Mouse (Mus musculus) CD4-positive, CD25-positive, alpha-beta regulatory T cell, adult 4 months (primary cell): ENCODE results near the gene Hist1h2ah. TPM values are rescaled to one million over a fixed set of nuclear protein-coding genes. Genes with fewer than 3 reads are reported as not detected.

Source experiments
- ATAC-seq: one replicate; pipeline ENCODE4 v1.8.0; 2017
- polyA plus RNA-seq, 2 experiments: library from polyadenylated mRNA; unstranded; fragments of 100-300 nt; shearing (Covaris generic); gene quantifications; one replicate each; pipeline ENCODE4 v1.2.1; 2017

Gene Hist1h2ah
- polyA plus RNA-seq, 2 experiments from 2014 or later = not detected

DNA sequence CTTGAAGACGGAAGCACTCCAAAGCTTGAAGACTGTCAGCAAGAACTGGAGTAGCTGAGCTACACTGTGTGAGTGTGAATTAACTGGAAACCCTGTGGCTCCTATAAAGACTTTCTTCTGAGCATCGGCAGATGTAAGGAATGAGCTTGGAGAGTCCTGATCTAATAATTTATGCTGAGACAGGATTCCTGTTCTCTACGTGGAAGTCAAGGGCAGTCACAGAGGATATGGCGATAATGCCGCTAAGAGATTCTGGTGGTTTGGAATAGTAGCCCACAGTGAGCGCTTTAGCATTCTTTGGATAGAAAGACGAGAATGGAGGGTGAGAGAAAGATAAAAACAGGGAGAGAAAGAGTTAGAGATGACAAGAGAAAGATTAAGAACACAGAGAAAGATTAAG is 27.5 kb downstream of the Hist1h2ah start:
- no peak for ATAC-seq

DNA sequence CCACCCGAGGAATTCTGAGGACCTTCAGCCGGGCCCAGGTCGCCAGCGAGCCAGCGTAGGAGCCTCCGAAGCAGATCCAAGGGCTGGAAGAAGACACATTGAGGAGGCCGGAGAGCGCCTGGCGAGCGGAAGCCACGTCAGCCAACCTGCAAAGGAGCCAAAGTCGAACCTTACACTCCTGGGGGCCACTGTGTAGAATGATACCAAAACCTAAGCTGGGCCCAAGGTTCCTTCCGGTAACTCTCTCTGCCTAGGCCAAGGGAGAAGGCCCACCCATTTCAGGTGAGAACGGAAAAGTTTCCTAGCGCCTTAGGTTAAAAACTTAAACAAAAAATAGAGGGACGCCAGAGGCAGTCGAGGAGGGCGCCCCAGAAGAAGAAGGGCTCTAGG is 28.3 kb downstream of the Hist1h2ah start:
- no peak for ATAC-seq

DNA sequence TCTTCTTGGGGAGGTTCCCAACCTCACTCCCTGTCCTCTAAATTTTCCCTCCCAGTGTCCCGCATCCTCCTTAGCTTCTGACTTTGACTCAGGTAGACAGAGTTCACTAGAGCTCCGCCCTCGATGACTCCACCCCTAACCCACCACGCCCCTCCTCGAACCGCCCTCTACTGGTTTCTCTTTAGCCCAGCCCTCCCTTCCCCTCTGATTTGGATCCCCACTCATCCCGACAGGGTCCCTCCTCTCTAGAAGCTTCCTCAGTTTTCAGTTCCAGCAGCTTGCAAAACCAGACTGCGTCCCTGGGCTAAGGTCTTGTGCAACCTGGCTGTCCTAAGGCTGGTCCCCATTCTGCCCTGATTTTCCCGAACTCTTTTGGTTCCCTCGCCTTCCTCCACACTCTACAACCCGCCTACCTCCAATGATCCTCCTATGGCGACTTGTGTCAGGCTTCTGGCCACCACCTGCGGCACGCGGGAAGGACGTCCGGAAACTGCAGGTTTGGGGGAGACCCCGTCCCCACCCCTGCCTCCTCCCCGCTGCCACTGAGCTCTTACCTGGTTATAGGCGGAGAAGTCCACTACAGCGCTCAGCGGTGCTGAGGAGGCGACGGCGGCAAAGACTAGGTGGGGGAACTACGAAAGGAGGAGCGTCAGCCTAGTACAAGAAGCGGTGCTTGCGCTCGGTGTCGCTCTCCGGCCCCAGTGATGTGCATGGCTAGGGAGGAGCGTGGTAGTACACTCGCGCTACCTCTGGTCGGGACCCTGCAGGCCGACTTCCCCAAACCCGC is 28.8 kb downstream of the Hist1h2ah start:
- peak; percentile 79 for ATAC-seq

DNA sequence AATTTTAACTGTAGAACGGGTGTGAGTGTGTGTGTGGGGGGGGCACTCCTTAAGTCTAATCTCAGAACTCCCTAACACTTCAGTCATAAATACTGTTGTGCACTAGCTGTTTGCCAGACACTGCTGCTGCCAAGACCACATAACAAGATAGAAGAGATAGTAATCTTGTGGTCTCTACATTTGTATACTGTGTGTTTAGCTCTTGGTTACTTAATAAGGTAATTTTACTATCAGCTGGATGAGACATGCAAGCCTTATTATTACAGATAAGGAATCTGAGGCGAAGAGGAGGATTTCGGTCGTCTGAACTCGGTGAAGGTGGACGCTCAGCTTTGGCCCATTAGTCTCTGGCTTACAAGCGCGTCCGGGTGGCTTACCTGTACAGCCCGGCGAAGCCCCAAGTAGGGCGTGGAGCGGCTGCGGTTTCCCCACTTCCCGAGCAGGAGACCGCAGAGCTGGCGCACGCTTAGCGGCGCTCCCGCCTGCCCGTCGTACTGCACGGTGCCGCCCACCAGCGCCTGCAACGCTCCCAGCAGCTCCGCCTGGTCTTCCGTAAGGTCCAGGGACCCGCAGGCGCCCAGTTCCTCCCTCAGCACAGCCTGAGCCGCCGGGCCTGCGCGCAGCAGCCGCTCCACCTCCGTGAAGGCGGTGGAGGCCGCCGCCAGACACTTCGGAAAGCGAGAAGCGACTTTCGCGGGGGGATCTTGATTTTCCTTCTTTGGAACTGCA is 29.6 kb downstream of the Hist1h2ah start:
- ATAC-seq = peak; percentile 75

DNA sequence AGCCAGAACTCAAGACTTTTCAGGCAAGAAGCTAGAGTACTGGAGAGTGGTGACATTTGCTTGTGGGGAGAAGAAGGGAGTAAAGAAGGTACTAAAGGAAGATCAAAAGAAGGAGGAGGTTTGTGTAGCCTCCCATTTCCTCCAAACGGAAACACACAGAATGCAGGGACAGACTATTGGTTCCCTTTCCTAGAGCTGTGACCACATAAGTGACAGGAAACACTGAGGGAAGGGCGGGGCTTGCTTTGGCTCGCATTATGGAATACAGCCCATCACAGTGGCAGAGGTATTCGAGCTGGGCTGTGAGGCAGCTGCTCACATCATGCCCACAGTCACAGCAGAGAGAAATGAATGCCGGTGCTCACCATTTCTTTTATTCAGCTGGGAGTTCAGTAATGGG is 33.5 kb downstream of the Hist1h2ah start:
- ATAC-seq = no peak

DNA sequence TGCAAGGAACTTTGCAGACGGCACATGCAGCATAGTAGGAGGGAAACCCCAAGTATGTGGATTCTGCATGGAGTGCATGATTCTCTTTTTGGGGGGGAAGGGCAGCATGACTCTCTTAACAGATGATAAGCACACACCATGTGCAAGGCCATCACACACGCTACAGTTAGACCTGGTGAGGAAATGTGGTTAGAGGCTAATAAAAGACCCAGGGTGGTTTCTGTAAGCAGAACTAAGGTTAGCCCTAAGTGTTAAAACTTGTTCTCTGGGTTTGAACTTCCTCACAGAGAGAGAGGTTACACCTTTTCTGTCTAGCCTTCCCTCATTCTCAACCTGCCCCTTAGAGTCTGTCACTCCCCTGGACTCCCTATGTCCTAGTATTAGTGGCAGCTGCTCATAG is 34.0 kb downstream of the Hist1h2ah start:
- ATAC-seq = no peak

DNA sequence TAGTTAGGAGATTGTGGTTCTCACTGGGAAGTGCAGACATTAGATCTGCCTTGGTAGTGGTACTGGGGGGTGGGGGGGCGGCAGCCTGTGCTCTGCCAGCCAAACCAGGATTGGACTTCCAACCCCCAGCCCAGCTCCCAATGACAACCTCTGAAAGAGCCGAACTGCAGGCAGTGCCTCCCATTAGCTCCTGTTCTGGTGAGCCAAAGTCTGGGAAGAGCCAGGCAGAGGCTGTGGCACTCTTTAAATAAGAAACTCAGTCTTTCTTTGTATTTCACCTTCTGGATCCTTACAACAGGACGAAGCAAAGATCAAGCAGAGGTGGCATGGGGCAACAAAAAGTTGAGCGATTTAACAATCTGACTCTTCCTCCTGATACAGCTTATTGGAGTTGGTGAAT is 36.2 kb downstream of the Hist1h2ah start:
- ATAC-seq = no peak

DNA sequence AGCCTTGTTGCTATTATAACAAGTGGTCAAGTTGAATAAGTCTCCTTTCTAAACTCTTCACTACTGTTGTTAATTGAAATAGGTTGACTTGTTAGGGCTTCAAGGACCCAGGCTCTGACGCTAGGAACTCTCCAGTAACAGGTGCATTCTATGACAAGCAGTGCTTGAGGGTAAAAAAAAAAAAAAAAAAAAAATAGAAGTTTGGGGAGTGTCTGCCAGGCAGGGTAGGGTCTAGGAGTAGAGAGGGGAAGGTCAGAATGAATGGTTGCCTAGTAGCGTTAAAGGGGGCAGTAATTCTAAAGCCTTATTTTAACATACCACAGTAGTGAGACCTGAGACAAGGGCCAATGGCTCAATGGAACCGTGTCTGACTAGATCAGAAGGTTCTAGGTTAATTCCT is 37.0 kb downstream of the Hist1h2ah start:
- ATAC-seq = no peak

DNA sequence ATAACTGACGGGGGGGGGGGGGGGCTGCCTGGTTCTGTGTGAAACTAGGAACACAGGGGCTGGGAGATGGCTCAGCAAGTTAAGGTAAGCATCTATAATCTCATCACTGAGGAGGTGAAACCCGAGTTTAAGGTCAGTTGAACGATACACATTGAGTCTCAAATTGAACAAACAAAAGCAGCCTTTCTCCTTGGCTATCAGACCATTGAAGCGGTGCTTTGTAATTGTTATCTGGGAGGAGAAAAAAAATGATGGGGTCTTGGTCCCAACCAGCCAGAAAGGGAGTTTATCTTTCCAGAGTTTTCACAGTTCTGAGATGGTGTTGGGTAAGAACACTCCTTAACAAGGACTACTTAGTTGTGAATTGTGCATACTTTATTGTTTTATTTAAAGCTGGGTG is 37.5 kb downstream of the Hist1h2ah start:
- no peak for ATAC-seq

DNA sequence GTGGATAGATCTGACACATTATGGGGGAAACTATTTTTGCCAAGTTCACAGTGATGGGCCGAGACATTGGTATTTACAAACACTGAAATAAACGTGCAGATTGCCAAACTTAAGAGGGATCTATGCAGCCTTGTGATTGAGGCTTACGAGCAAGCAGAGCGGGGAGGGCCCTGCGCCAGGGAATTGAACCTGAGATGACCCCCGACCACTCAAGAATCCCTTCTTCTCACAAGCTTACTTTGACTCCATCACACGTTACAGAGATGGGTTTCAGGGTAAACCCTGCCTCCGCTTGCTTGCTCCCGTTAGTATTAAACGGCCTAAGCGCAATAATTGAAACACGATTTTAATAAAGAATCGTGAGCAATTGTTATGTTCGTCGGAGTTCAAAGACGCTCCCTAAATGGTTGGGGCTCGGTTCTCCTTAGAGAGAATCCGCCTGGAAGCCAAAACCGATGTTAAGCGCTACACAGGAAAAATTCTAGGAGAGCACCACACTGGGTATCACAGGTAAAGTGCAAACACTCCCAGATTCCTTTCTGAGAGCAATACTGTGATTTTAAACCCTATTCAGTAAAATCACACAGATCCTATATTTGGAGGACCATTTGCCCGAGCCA is 38.1 kb downstream of the Hist1h2ah start:
- no peak for ATAC-seq

DNA sequence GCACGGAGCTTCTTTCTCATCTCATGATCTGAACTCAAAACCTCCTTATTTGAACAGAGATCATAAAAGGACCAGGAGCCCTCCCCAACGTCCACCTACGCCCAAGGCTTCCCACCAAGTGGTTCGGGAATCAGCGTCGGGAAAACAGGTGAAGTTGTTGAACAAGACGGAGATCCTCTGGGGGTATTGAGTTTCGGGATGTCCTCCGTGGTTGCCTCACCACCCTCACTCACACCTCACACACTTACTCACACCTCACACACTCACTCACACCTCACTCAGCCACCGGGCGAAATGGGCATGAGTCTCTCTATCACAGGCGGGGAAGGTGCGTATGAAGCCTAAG is 38.6 kb downstream of the Hist1h2ah start:
- ATAC-seq = no peak

DNA sequence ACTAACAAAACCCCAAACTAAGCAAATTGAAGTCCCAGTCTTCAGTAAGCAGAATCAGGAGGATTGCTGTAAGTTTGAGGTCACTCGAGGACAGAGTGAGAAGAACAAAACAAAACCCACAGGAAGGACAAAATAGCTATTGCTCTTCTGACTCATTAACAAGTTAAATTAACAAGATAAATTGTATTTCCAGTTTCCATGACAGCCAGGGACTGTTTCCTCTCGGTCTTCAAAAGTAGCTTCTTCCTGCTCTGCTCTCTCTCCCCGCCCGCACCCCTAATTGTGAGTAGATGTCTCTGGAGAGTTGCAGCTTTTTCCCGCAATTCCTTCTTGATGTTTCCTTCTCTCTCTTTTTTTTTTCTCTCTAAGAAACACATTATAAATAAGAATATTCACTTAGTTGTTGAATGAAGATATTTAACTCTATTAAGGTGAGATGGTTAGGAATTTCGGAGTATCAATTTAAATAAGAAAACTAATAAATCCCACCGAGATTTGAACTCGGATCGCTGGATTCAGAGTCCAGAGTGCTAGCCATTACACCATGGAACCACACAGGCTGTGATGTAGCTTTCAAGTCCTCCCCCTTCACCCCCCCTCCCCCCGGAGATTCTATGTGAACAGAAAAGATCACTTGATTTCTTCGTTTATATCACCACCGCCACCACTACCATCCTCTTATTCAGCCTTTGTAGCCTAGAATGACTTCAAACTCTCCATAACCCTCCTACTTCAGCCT is 39.1 kb downstream of the Hist1h2ah start:
- peak; percentile 71 for ATAC-seq

DNA sequence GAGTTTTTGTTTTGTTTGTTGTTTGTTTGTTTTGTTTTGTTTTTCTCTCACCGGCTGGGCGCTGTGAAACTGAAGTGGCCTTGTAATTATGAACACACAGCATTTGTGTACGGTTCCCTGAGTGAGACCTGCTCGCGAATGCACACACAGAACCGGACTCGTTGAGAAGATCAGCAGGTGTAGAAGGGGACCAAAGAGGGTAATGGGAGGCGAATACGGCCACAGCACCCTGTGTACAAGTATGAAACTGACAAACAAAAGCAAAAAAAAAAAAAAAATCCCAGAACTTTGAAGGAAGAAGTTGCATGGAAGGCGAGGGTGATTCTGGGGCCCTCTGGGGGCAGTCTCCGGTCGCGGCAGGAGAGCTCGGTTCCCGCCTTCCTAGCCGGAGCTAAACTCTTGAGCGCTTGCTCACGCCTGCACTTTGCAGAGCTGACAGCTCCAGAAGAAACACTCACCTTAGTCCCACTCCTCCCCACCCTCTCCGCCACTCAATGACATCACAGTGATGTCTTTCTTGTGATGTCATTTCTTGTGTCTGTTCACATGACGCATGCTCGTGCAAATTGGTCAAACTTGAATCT is 39.9 kb downstream of the Hist1h2ah start:
- peak; percentile 59 for ATAC-seq

DNA sequence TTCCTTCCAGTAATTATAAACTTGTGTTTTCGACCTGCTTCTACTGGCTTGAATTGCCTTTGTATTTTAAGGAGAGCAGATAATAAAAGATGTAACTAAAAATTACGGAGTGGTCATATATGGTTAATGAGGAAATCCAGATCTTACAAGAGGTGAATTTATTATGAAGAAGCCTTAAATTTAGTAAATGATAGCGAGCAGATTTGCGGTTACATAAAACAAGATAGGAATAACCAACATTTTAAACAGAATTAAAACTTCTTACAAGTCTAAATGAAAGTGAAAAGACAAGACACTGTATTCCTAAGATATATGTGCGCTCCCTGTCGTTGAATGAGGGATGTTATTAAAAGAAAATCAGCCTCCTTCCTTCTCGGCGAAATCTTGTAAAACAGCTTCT is 40.5 kb downstream of the Hist1h2ah start:
- ATAC-seq = no peak

DNA sequence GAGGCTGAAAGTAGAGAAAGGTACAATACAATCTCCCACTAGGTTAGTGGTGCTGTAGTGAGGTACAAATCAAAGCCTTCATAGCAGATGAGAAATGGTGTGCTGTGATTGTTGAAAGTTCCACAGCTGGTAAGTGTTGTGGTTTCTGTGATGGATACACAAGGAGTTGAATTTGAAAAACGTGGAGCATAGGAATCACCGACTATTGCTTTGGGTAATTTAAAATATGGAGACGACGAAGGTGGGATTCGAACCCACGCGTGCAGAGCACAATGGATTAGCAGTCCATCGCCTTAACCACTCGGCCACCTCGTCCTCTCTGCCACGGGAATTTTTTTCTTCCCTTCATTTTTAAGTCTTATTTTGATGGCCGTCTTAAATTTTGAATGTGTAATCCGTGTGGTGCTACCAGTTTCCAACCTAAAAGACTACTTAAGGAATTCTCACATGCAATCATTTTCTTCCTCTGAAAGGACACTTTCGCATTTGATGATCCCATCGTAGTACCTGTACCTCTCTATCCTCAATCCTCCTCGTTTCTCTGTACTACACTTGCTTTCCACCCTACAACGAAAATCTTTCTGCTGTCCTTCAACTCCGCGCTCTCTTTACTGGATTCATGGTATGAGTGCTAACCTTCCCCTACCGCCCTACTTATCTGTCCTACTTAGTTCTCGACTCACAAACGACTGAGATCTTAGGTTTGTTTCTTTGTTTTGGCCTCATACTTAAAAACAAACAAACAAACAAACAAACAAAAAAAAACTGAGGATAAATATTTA is 41.2 kb downstream of the Hist1h2ah start:
- ATAC-seq = no peak

DNA sequence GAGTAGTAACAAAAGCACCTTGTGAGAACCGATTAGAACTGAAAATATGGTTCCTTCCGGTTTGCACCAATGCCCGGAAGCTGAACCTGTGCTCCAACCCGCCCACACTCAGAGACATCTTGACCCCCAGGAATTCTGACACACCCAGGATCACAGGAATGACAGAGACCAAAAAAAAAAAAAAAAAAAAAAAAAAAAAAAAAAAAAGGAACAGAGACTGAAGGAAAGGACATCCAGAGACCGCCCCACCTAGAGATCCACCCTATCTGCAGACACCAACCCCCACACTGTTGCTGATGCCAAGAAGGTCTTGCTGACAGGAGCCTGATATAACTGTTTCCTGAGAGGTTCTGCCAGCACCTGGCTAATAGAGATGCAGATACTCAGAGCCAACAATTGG is 42.8 kb downstream of the Hist1h2ah start:
- no peak for ATAC-seq

Other genes with a start within 250 kb of the Hist1h2ah start
- gene Hist1h2an, start 248.3 kb downstream of the Hist1h2ah start, polyA plus RNA-seq = 1 to 10 TPM in 1 of 2 experiments, not detected in 1; 8.0 TPM
- not detected for gene Hist1h2bp, start 248.1 kb downstream of the Hist1h2ah start, polyA plus RNA-seq
- 1 to 10 TPM; 4.9 to 6.4 TPM for gene Hist1h2bq, start 225.4 kb downstream of the Hist1h2ah start, polyA plus RNA-seq
- not detected for gene Hist1h2ao, start 225.1 kb downstream of the Hist1h2ah start, polyA plus RNA-seq
- 10 to 100 TPM in 1 of 2 experiments, not detected in 1; 21.4 TPM for gene Hist1h4m, start 223.8 kb downstream of the Hist1h2ah start, polyA plus RNA-seq
- 10 to 100 TPM in 1 of 2 experiments, not detected in 1; 12.8 TPM for gene Hist1h4n, start 203.4 kb downstream of the Hist1h2ah start, polyA plus RNA-seq
- 100 to 1,000 TPM in 1 of 2 experiments, 10 to 100 TPM in 1; 94.5 to 115 TPM for gene Hist1h2ap, start 202.1 kb downstream of the Hist1h2ah start, polyA plus RNA-seq
- gene Hist1h2br, start 201.8 kb downstream of the Hist1h2ah start, polyA plus RNA-seq = 1 to 10 TPM; 4.7 to 6.5 TPM
- under 1 TPM in 1 of 2 experiments, not detected in 1; 0.37 TPM for gene Zfp184, start 90.5 kb downstream of the Hist1h2ah start, polyA plus RNA-seq
- not detected for gene Pom121l2, start 54.4 kb downstream of the Hist1h2ah start, polyA plus RNA-seq
- under 1 TPM in 1 of 2 experiments, not detected in 1; 0.74 TPM for gene Prss16, start 25.8 kb downstream of the Hist1h2ah start, polyA plus RNA-seq
- 1 to 10 TPM in 1 of 2 experiments, not detected in 1; 4.8 TPM for gene Hist1h2bk, start 302 bp upstream of the Hist1h2ah start, polyA plus RNA-seq
- 1 to 10 TPM; 5.4 to 6.7 TPM for gene Hist1h4i, start 5.8 kb upstream of the Hist1h2ah start, polyA plus RNA-seq
- not detected for gene Hist1h2ag, start 7.4 kb upstream of the Hist1h2ah start, polyA plus RNA-seq
- gene Hist1h2bj, start 7.6 kb upstream of the Hist1h2ah start, polyA plus RNA-seq = 1 to 10 TPM; 3.8 to 9.5 TPM
- not detected for gene Vmn1r188, start 48.9 kb upstream of the Hist1h2ah start, polyA plus RNA-seq
- gene Vmn1r189, start 70.3 kb upstream of the Hist1h2ah start, polyA plus RNA-seq = not detected
- not detected for gene Vmn1r191, start 148.4 kb upstream of the Hist1h2ah start, polyA plus RNA-seq
- gene Vmn1r192, start 155.6 kb upstream of the Hist1h2ah start, polyA plus RNA-seq = not detected
- gene Vmn1r193, start 187.6 kb upstream of the Hist1h2ah start, polyA plus RNA-seq = not detected
- gene Vmn1r194, start 208.6 kb upstream of the Hist1h2ah start, polyA plus RNA-seq = not detected
- not detected for gene Vmn1r195, start 235.0 kb upstream of the Hist1h2ah start, polyA plus RNA-seq